Mouse (Mus musculus) layer of hippocampus, adult 9-10 months (tissue): ENCODE measurements around the gene Acadvl.

Source experiments
- DNase-seq: peaks from one replicate; pipeline ENCODE4 v3.0.0; 2022; ENCODE audit warnings: low spot score

The Acadvl gene

DNA sequence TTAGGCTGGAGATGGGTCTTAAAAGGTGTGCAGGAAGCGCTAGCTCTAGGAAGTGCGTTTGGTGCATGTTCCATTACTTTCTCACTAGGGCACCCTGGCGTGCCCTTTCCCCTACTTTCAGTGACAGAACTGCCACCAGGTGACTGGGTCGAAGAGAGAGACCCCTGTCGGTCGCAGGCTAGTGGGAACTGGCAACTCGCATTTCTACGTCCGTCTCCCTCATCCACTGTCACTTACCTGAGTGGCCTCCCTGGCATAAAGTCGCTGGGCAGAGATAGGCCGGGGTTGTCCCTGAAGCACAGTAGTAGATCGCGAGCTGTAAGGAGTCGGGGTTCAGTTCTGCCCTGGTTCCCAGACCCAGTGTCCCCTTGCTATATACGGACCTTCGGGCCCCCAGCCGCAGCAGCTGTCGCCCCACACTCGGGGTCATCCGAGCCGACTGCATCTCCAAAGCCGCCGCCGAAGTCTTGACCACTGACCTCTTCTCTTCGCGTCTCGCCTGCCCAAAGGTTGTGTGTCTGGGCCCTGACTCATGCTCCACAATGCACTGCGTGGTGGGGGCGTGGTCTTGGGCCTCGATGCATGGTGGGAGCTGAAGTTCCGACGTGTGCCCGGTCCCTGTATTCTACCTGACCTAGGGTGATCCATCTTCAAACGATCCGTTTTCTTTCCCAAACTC is at the start of gene Acadvl:
TSS of gene Acadvl (minus strand) at position 532 of the 679 bp plus-strand sequence.
- no peak for DNase-seq

- DNase-seq: no peak
Measured at GRCm38 (mm10) chr11:70063053-70063452, 47.8 kb upstream of the Acadvl start.

DNA sequence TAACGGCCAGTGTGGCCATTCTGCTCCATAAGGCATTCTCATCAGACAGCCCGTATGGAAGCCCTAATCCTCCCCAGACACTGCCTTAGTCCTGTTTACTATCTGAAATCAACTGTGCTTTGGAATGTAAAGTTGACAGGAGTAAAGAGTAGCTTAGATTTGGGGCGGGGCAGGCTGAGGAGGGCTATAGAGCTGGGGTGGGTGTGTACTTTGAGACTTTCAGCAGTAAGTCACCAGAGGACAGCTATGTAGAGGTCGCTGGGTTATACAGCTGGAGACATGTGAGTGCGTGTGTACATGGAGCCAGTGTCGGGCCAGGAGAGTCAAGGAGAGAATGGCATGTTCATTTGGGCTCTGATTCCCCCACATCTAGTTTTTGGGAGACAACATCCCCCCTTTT is 44.7 kb upstream of the Acadvl start:
- DNase-seq: no peak

DNA sequence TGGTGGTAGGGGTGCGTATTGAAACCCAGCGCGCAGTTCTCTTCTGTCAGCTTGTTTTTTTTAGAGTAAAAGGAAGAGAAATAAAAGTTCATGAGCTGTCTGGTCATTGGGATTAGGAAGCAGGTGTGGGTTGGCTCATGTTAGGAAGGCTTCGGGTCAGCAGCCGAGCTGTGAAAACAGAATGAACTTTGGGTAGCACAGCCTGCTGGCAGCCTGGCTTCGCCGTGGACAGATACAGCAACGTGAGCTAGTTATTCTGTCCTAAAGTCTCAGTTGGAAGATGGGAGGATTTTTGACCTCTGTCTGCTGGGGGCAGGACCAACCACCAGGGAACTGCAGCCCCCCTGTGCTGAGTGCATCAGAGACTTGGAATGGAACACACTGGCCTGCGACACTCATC is 42.6 kb upstream of the Acadvl start:
- no peak for DNase-seq

DNA sequence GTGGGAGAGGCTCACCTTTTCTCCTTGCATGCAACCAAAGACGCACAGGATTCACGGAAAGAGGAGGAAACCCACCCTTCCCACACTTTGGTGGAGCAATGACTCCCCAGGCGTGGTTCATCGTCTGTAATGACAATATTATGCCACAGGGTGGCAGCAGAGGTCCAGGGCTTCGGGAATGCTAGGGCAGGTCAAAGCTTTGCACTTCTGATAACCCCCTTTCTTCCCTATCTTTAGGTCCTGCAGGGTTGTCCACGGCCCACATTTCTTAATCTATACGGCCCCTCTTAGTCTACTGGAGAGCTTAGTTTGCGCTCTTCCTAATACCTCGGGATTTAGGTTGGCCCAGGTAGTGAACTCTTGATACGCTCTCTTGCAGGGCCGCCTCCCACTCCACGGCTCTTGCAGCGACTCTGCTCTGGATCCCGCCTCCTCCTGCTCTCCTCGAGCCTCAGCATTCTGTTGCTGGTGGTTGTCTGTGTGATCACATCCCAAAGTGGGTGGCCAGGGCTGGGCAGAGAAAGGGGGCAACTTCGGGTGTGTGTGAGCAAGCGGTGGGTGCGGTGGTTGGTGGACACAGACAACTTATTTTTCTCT is 40.5 kb upstream of the Acadvl start:
- DNase-seq: no peak

GRCm38 (mm10) chr11:70053898-70054570 is 38.8 kb upstream of the Acadvl start, which contains the start of gene Asgr1:
Asgr1 (plus strand) TSS chr11:70054085.
- no peak for DNase-seq

DNA sequence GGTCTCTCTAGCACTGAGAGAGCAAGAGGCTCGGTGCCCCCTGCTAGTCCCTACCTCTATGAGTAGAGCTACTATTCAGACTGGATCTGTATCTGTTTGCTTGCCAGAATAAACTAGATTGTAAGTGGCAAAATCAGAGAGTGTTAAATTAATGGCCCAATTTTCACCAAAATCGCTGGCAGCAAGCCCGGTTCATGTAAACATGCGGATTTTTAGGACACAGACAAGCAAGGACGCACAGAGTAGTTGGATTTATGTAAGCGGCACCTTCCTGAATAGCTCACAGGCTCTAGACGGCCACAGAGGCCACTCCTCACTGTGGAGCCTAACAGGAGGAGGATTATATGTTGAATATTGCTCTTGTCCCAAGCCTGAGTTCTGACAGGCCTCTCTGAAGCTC is 37.9 kb upstream of the Acadvl start:
- no peak for DNase-seq

DNA sequence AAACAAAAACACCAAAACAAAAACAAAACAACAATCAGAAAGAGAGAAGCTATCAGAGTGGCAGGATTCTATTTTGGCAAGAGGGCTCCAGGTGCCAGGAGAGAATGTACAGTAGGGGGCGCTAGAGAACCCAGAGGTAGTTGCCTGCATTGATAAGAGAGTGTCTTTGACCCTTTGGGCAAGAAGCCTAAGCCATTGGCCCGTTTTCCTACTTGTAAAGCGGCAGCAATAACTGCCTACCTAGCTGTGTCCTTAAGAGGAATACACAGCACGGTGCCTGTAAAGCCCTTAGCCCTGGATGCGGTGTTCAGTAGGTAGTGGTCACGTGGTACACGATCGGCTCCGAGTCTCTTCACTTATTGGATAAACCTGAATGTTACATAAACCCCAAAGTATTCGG is 34.6 kb upstream of the Acadvl start:
- no peak for DNase-seq

DNA sequence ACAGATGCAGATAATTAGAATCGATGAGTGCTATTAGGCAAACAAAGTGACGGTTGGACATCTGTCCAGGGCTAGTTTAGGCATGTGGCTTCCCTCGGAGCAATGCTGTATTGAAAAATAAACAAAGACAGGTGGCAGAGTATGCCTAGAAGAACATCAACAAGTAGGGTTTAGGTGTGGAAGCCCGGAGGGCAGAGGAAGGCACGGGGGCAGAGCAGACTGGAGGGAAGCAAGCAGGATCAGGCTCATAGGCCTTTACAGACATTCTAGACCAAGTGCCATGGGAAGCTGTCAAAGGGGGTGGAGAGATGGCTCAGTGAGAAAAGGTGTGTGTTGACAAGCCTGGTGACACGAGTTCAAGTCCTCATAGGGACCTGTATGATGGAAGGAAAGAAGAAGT is 34.2 kb upstream of the Acadvl start:
- DNase-seq: no peak

- no peak for DNase-seq
Measured at GRCm38 (mm10) chr11:70045435-70045834, 30.2 kb upstream of the Acadvl start.

DNA sequence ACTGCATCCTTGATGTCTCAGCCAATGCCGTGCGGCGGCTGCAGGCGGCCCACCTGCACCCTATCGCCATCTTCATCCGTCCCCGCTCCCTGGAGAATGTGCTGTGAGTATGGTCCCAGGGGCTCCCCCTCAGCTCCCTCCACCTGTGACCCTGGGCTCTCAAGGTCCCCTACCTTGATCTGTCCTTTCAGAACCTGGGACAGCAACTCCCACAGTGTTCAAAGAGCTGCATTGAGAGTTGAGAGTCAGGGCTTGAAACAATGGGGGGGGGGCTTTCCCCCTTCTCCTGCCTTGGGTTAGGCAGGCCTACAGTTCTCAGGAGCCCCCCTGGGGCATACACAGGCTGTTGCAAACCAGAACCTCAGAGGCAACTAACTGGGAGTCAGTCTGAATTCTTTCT is 28.5 kb upstream of the Acadvl start:
- no peak for DNase-seq

DNA sequence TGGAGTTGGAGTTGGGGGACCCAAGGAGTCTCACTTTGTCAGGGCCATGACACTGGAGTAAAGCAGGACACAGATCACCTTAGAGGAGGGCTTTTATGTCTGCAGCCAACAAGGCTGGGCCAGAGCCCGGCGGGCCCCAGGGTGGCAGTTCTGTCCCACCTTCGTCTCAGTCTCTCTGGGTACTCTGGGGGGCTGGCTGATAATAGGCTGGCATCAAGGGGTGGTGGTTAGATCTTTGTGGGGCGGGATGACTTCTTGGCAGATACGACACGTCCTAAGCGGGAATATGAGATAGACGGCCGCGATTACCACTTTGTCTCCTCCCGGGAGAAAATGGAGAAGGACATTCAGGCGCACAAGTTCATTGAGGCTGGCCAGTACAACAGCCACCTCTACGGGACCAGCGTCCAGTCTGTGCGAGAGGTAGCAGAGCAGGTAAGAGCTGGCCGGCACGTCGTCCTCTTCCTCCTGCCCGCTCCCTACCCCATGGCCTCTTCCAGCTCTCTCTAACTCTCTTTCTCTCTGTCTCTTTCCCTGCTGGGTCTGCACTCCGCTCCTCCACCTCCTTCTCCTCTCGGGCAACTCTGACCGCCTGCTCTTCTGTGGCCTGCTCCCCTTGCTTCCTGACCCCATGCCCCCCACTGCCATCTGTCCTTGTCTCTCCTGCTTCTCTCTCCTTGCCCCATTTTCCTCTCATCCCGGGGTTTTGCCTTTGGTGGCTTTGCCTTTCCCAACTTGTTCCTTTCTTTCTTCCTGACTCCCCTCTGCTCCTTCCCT is 27.3 kb upstream of the Acadvl start:
- no peak for DNase-seq

DNA sequence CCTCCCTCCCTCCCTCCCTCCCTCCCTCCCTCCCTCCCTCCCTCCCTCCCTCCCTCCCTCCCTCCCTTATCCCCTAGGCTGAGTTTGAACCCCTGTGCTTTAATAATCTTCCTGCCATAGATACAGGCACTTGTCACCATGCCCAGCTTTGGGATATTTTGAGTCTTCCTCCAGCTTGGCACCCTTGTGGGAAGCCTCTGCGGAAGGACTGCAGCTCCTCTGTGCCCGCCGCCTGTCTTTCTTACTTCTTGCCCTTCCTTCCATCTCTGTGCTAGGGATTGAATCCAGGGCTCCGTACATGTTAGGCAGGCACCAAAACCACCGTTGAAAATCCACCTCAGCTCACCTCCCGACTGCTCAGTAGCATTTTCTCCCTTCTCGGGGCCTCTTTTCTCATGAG is 25.0 kb upstream of the Acadvl start:
- no peak for DNase-seq

- no peak for DNase-seq
Measured at GRCm38 (mm10) chr11:70039631-70040030, 24.4 kb upstream of the Acadvl start.

- no peak for DNase-seq
Measured at GRCm38 (mm10) chr11:70038174-70038573, 23.0 kb upstream of the Acadvl start.

GRCm38 (mm10) chr11:70031321-70031670 is 16.1 kb upstream of the Acadvl start:
- no peak for DNase-seq

DNA sequence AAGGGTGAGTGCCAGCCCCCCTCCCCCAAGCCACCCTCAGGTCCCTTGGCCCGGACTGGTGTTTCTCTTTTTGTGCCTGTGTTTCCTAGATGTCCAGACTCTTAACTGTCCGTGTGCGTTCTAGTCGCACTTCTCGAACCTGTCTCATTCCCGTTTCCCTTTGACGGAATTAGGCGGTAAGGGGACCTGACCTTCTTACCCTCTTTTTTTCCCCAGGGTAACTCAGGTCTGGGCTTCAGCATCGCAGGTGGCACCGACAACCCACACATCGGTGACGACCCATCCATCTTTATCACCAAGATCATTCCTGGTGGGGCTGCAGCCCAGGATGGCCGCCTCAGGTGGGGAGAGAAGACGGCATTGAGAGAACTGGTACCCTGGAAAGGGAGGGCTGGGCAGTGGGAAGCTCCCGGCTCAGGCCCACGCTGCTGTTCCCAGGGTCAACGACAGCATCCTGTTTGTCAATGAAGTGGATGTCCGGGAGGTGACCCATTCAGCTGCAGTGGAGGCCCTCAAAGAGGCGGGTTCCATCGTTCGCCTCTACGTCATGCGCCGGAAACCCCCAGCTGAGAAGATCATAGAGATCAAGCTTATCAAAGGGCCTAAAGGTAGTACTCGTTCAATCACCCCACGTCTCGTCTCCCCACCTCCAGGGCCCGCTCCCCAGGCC is 15.6 kb upstream of the Acadvl start:
- DNase-seq: no peak

- DNase-seq: no peak
Measured at GRCm38 (mm10) chr11:70029829-70030550, 14.8 kb upstream of the Acadvl start.

GRCm38 (mm10) chr11:70029130-70029801 is 14.1 kb upstream of the Acadvl start:
- DNase-seq: no peak

DNA sequence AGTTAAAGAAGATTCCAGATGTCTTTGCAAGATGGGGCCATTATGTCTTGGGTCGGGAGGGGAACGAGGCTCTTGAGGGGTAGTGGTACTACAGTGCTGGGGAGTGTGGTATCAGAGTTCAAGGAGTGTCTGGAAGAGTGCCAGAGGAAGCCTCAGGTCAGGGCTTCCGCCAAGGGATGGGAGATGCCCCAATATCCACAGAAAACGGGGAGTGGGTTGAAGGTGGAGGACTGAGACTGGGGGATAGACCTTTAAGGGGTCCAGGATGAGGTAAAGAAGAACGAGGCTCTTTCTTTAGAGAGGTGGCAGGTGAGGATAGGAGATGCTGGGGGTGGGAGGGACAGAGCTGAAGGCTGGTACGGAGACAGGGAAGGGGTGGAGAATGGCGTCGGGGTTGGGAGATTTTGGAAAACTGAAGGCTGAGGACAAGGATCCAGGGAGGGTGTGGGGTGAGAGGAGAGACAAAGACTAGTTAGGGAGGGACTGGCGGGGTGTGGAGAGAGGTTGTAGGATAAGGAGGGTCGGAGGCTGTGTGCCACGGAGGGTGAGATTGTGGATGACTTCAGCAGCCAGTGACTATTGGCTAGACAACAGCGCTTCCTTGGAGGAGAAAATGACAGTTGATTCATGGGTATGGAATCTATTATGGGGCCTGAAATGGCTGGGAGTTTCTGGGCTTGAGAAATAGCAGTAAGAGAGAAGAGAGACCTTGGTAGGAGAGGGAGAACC is 13.4 kb upstream of the Acadvl start:
- no peak for DNase-seq
